Mouse (Mus musculus) CD8-positive naive resting alpha-beta T cell, adult 2 months (primary cell): ENCODE measurements around the gene Hspb8.

ENCODE experiments used
- DNase-seq, 2 experiments: peaks; one replicate each; pipeline ENCODE4 v3.0.0; 2022; ENCODE audit warnings: low read depth in 2 of 2, low spot score in 2 of 2

Hspb8 gene

DNA sequence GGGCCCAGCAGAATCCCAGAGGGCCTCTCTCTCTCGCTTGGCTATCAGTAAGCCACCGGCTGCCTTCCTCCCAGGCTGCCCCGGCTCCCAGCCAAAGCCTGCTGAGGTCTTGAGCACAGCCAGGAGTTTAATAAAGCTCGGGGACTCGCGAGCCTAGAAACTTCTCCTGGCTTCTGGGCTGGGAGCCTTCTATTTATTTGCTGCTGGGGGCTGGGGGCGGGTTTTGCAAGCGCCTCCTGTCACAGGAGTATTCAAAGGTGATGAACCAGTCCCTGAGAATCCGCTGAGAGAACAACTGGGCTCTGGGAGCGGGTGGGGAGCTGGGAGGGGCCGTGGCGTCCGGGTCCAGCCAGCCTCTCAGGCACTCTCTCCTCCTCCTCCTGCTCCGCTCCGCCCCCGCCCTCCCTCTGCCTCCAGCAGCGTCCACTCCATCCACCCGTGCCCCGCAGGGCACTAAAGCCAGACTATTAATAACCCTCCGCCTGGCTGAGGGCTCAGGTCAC, at the start of gene Hspb8:
TSS of gene Hspb8 (minus strand) at position 166 of the 503 bp plus-strand sequence.
- DNase-seq, result no peak

DNA sequence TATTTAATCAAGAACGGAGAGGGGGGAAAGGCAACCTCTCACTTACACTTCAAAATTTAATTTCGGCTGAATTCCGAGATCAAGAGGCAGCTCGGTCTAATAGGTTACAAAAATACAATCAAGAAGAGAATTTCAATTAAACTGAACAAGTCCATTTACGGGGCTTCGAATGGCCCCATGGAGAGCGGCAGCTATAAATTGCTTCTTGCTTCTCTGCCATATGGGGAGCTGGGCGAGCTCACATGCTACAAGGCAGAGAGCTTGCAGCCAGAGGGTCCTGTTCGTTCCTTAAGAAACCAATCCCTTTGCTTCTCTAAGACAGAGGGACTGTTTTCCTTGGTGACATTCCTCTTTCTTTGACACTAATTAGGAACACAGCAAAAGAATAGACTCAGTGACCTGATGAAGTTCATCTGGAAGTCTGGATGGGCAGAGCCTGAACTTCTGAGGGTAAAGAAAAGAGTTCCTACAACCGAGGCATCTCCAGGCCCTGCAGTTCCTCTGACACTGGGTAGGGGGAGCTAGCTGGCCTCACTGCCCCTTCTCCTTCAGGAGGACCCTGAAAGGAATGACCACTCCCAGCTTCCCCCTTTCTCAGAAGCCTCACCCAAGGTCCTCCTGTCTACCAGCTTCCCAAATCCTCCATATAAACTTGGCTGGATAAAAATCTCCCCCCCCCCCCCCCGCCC, 38.8 kb upstream of the Hspb8 start:
- DNase-seq, result no peak

DNA sequence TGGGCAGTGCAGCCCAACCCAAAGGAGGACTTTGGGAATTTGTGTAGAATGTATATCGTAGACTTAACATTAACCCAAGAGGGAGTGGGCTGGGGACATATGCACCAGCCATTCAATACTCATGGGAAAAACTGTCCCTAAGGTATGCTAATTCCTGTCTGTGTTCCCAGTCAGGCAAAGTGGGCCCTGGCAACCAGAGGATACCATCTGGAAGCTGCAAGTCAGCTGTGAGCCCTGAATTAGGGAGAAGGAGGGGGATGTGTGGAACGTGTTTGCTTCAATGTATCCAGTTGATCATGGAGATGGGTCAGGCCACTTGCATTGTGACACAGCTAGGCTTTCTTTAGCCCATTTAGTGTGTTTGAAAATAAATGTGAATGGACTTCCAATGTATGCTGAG, 37.3 kb upstream of the Hspb8 start:
- no peak for DNase-seq

DNA sequence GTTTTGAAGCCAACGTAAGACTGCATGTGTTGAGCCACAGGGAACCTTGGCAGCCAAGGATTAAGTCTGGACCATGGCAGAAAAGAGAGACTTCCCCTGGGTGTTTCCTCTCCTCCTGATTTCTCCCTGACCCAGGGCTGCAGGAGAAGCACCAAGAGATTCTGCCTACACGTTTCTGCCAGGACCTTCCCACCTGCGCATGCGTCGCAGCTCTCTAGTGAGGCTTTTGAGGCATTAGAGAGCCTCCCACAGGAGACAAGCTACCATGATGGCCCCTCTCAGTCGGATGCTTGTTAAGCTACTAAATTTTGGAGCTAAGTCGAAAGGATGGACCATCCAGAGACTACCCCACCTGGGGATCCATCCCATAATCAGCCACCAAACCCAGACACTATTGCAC, 35.1 kb upstream of the Hspb8 start:
- DNase-seq, result no peak

DNA sequence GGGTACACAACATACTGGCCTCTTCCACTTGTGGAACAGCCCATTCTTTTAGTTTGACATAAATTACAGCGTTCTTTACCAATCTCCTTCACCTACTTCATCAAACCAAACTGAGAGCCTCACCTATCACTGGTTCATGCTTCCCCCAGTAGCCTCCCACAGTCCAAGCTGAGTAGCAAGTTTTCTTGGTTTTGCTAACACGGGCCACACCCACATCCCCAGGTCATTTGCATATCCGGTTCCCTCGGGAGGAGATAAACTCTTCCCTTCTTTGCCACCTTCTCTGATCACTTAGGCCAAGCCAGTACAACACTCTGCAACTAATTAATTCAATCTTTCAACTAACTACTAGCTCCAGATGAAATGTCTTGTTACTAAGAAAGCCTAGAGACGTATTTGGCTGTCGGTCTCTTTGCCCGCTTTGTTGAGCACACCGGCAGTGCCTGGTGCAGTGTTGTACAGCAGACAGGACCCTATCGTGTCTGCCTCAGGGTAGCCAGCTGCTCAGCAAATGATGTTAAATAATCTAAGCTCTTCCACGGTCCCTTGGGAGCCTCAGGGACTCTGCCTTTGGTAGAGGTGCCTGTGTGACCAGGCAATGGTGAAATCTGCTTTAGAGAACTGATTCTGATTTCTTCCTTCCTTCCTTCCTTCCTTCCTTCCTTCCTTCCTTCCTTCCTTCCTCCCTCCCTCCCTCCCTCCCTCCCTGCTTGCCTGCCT, 34.3 kb upstream of the Hspb8 start:
- no peak for DNase-seq

GRCm38 (mm10) chr5:116453401-116453851, 30.8 kb upstream of the Hspb8 start:
- no peak for DNase-seq

GRCm38 (mm10) chr5:116450901-116451300, 28.2 kb upstream of the Hspb8 start:
- no peak for DNase-seq

DNA sequence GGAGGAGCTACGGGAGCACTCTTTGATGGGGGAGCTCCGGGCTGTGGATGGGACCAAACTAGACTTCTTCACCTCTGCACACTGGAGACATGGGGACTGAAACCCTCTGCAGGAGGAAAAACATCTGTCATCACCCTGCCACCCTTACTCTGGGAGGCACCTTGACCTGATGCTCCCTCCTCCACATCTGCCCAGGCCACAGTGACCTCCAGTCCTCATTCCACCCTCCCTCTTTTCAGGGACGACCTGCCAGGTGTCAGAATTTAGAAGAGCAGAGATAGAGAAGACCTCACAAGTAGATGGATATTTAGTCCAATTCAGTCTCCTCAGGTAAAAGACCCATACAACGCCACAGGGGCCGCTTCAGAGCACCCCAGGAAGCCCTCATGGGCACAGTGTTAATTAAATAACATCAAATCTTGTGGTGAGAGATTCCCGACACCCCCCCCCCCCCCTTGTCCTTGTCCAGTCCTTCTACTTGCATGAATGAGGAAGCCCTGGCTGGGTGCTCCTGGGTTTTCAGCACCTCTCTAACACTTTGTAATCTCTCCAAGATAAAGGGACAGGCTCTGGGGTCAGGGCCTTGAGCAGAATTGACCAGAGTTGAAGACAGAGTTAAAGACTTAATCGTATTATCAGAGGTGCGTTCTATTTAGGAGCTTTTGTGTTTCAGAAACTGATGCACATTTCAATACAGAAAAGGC, 27.0 kb upstream of the Hspb8 start:
- no peak for DNase-seq

- no peak for DNase-seq
These were observed 25.9 kb upstream of the Hspb8 start for GRCm38 (mm10) chr5:116448409-116449191.

DNA sequence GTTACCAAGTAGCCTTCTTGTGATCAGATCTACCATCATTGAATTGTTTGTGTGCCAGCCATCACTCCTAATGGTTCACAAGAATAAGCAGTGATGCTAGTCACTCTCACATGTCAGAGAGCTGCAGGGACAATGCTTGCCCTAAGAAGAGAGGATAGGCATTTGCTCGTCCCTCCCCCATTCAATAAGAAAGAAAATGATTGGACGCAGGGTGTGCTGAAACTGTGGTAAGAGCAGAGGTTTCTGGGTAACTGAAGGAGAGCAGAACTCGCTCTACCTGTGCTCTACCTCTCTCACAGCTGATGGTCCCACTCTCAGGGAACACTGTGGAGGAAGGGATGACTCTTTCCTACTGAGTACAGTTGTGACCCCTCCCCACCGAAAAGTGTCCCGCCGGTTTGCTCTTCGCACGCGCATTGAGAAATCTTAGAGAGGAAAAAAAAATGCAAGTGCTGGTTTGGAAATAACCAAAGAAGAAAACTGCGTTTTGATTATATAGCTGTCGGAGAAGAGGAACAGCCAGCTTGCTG, 25.2 kb upstream of the Hspb8 start:
- no peak for DNase-seq

GRCm38 (mm10) chr5:116446552-116446951, 23.9 kb upstream of the Hspb8 start:
- DNase-seq, result no peak

DNA sequence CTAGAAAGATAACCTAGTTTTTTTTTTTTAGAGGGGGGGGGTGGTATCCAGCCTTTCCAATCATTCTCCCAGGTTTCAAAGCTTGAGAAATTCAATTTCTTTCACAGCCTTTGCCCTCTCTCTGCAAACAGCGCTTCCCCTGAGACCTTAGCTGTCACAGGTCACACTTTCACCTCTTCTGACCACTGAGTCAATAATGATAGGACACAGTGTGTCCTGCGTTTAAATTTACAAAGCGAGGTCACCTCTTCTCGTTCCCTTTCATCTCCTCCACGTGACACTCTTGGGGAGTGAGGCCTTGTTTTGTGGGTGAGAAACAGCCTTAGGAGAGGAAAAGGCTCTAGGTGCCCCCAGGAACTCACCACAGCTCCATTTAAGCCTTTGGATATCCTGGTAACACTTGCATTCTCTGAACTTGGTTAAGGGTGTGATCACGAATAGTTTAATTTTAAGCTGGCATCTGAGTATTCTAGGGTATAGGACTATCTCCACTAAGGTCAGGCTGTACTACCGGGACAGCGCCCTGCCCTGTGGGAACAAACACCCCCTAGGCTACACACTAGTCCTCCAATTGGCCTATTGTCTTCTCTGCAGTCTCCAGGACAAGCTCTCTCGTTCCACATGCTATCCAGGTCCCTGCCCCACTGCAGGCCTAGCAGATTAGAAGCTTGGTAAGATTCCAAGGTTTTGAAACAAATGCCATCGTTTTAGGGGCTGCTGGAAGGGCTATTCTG, 23.1 kb upstream of the Hspb8 start:
- no peak for DNase-seq

DNA sequence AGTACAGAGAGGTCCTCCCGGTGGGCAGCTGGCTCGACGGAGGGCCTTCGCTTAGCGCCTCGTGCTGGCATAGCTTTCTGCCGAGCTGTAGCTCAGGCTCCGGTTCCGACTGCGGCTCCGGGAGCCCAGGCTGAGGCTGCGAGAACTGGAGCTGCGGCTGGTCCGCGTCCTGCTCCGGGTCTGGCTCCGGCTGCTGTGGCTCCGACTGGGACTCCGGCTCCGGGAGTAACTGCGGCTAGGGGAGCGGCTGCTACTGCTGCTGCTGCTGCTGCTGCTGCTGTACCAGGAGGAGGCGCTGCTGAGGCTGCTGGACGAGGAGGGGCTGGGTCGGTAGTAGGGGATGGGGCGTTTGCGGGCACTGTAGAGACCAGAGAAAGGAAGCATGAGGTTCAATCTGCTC, 21.9 kb upstream of the Hspb8 start:
- no peak for DNase-seq

GRCm38 (mm10) chr5:116443459-116443940, 20.8 kb upstream of the Hspb8 start:
- DNase-seq, result no peak

- no peak for DNase-seq
These were observed 20.2 kb upstream of the Hspb8 start for GRCm38 (mm10) chr5:116442697-116443458.

DNA sequence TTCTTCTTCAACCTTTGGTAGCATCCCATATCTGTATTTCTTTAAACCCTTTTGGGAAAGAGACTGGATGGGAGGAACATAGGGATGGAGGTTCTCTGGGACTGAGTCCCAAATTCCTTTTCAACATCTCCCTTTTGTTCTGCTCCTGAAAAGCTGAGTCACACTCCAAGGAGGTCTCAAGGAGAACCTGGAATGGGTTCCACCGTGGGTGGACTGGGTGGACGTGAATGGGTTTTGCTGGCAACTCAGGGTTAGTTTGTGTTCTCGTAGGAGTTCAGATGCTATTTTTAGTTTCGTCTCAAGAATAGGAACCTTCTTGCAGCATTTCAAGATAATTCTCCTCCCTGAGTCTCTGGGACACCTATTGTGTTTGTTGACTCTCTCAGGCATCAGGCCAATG, 17.6 kb upstream of the Hspb8 start:
- no peak for DNase-seq

- no peak for DNase-seq
These were observed 15.7 kb upstream of the Hspb8 start for GRCm38 (mm10) chr5:116438328-116438727.

DNA sequence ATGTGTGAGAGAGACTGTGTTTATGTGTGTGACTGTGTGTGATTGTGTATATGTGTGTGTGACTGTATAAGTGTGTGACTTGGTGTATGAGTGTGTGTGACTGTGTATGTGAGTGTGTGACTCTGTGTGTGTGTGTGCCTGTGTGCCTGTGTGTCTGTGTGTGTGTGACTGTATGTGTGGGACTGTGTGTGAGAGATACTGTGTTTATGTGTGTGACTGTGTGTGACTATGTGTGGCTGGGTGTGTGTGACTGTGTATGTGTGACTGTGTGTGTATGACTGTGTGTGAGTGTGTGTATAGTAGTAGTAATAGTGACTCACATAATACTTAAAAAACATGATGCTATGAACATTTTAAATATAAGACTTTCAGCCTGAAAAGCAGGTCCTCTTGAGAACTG, 13.5 kb upstream of the Hspb8 start:
- DNase-seq, result no peak
